Mouse (Mus musculus) left cerebral cortex, adult 2 months (tissue): ENCODE results near the gene Plcg2. TPM values are rescaled to one million over a fixed set of nuclear protein-coding genes. Genes with fewer than 3 reads are reported as not detected.

Experiments used
- DNase-seq, 2 experiments: peaks; one replicate each; pipeline ENCODE4 v3.0.0; 2021 to 2022; ENCODE audit warnings: low spot score in 2 of 2, mixed read lengths in 1 of 2; ENCODE audit errors: extremely low spot score in 1 of 2
- H3K27ac ChIP-seq: fragments of 200-600 bp; 2 replicates; pipeline ENCODE4 v1.8.1; 2022
- H3K4me3 ChIP-seq: fragments of 200-600 bp; 2 replicates; pipeline ENCODE4 v1.8.1; 2022
- CTCF ChIP-seq: fragments of 200-600 bp; IDR thresholded peaks from 2 replicates; pipeline ENCODE4 v1.8.1; 2022; ENCODE audit warnings: antibody characterized with exemption, mild to moderate bottlenecking, moderate library complexity
- intact Hi-C: fragments of 180-260 bp; cut with DNase I; formaldehyde crosslinking; loops from one replicate; pipeline ENCODE4 v1.15.1; 2025
- total RNA-seq, 2 experiments: library from RNA; stranded (reverse); gene quantifications; 2 replicates each; pipeline ENCODE4 v1.2.3; 2021

Gene Plcg2
- total RNA-seq, 2 experiments from 2014 or later, result 2.4 to 2.9 TPM

DNA sequence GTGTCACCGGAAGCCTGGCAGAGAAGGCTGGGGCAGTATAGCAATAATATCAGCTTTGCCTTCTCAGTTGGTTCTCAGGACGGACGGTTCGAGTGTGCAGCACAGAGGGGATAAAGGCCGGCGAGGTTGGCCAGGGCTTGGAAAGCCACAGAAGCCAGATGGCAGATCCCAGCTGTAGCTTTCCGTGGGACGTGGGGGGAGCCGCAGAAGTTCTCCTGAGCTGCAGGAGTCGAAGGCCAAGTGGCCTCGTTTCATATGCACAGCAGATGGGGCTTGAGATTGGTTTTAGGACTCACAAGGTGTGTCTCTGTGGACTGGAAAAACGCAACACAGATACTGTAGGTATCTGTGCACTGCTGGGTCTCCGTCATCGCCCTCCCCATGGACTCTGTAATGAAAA lies 106.6 kb downstream of the Plcg2 start:
- no peak for TF ChIP-seq CTCF
- Histone ChIP-seq H3K4me3 (no peak overlapping the region), H3K27ac (no peak overlapping the region)
- no peak for DNase-seq
- intact Hi-C loops, result no loop called here

DNA sequence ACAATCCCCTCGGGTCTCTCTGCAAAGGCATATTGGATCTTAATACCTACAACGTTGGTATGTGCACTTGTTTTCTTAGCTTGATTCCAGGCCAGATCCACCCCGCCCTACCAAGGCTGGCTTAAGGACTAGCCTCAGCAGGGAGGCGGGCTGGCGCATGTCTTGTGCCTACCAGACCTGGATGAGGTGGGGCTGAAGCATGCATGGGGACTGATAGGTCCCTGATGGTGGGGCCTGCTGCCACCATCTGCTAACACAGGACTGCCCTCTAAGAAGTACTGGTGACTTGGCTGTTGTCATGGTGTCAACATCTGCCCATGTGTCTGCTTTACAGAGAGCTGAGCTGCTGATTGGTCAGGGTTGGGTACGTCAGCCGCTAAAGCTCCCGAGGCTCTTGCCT lies 107.1 kb downstream of the Plcg2 start:
- no peak overlapping the region for H3K4me3 ChIP-seq
- no peak for DNase-seq
- H3K27ac ChIP-seq, result no peak overlapping the region
- intact Hi-C loops, result no loop called here
- TF ChIP-seq CTCF, result no peak

DNA sequence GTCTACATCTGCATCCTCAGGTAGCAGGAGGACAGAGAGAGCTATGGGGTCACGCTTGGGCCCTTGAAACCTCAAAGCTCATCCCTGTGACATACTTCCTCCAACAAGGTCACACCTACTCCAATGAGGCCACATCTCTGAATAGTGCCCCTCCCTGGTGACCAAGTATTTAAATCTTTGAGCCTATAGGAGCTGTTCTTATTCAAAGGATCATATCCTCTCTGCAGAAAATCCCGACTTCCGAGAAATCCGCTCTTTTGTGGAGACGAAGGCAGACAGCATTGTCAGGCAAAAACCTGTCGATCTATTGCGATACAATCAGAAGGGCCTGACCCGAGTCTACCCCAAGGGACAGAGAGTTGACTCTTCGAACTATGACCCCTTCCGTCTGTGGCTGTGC lies 112.4 kb downstream of the Plcg2 start:
- no peak for DNase-seq
- Histone ChIP-seq H3K27ac (no peak overlapping the region), H3K4me3 (no peak overlapping the region)
- no peak for TF ChIP-seq CTCF
- intact Hi-C loops, result no loop called here

DNA sequence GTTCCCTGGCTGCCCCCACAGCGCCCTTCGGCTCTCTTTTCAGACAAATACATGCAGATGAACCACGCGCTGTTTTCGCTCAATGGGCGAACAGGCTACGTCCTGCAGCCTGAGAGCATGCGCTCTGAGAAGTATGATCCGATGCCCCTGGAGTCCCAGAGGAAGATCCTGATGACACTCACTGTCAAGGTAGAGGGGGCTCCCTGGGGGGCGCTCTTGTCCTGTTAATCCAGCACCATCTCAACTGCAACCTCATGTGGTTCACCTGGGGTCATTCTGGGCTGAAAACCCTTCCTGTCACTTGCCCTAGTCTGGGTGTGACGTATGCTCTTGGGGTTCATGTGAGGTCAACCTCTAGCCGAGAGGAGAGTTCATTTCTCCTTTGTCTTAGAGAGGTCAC lies 114.8 kb downstream of the Plcg2 start:
- intact Hi-C loops, result no loop called here
- TF ChIP-seq CTCF, result no peak
- H3K27ac ChIP-seq, result no peak overlapping the region
- no peak overlapping the region for H3K4me3 ChIP-seq
- no peak for DNase-seq

DNA sequence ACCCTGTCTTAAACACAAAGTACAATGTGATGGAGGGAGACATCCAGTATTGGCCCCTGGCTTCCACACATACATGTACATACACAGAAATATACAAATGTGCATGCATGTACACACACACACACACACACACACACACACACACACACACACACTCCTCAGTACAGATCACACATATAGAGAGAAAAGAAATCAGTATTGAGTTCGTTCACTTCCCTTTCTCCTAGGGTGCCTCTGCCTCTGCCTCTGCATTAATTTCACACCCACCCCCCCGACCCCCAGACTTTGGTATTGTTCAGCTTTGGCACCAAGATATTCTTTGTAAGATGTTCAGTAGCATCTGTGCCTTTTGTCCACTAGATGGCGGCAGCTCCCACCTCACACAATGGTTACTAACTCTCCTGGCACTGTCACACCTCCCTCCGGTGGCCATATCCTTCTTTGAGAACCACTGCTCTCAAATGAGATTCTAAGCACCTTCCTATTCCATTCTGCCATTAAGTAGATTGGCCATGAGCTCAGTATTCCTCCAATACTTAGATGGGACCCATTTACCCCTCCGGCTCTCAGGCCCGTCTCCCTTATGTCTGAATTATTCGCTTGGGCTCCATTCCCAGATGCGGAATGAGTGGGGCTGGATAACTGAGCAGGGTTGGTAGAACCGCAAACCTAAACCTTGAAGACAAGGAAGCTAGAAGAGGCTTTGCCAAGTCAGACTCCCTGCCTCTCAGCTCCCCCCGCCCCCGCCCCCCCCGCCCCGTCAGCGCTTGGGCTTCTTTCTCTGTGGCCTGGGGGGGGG lies 128.1 kb downstream of the Plcg2 start:
- no peak overlapping the region for H3K27ac ChIP-seq
- DNase-seq, result peak; percentile 40 to 48

DNA sequence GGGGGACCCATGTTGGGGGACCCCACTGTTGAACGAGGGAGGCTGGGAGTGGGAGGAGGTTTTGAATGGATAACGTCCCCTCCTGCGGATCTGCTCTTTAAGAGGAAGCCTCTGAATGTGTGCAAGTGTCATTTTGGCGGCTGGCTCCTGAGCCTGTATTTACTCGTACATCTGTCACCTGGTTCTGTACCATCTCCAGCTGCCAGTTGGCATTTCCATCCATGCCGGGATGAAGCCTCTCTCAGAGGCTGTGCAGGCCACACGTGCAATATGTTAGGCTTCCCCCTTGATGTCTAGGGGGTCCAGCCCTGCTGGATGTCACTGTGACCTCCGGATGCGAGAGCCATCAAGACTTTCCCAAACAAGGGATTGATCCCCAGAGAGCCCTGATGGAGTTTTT lies 129.0 kb downstream of the Plcg2 start:
- Histone ChIP-seq H3K27ac (no peak overlapping the region), H3K4me3 (no peak overlapping the region)
- TF ChIP-seq CTCF, result no peak
- intact Hi-C loops, result loop anchor here (5.0 to 10.0 kb wide), 4 partner anchors 240 to 1755 kb away; partner anchors contain the start of gene Cdh13
- DNase-seq, result no peak

More for the DNA sequence above, 128.1 kb downstream of the Plcg2 start:
- peak; percentile 72 for TF ChIP-seq CTCF
- intact Hi-C loops, result loop anchor here (5.0 to 10.0 kb wide), 4 partner anchors 241 to 1756 kb away; partner anchors contain the start of gene Cdh13
- no peak overlapping the region for H3K4me3 ChIP-seq

DNA sequence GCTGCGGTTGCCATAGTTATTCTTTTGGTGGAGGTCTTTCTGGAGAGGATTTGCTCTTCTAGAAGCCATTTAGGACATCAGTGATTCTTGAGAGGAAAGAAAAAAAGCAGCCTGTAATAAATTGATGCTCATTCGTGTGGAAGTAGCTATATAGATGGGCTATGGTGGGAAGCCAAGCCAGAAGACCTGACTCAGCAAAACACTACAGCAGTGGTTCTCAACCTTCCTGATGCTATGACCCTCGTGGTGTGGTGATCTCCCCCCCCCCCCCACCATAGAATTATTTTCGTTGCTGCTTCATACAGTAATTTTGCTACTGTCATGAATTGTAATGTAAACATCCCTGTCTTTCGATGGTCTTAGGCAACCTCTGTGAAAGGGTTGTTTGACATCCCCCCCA lies 134.4 kb downstream of the Plcg2 start:
- Histone ChIP-seq H3K4me3 (no peak overlapping the region), H3K27ac (no peak overlapping the region)
- no peak for TF ChIP-seq CTCF
- intact Hi-C loops, result no loop called here
- DNase-seq, result no peak

DNA sequence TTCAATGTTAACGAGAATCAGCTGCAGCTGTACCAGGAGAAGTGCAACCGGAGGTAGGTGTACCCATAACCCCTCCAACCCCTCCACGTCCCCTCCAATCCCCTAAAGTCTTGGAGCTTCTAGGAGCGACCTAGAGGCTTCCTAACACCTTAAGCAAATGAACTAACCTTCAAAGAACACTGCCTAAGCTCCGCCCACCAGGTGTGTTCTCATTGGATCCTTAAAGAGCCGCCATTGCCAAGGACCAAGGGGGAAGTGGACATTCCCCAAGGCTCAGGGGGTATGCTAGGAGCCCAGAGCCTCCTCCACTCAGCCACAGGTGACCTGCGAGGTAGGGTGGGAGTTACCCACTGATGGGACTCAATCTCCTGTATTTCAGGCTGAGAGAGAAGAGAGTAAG lies 136.3 kb downstream of the Plcg2 start:
- no peak for TF ChIP-seq CTCF
- H3K4me3 ChIP-seq, result no peak overlapping the region
- DNase-seq, result no peak
- no peak overlapping the region for H3K27ac ChIP-seq
- intact Hi-C loops, result no loop called here

DNA sequence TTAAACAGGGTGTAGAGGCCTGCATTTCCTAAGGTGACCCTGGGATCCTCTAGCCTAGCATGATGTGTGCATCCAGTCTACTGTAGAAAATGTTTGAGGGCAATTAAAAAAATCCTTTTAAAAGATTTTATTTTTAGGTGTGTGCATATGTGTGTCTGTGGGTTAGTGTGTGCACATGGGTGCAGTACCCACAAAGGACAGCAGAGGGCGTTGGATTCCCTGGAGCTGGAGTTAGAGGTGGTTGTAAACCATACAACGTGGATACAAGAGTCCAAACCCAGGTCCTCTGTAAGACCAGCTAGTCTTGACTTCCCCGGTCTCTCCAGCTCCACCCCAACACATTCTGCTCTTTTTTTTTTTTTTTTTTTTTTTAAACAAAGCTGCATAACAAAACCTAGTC lies 139.4 kb downstream of the Plcg2 start:
- Histone ChIP-seq H3K4me3 (no peak overlapping the region), H3K27ac (no peak overlapping the region)
- DNase-seq, result no peak
- intact Hi-C loops, result no loop called here
- peak; percentile 14 for TF ChIP-seq CTCF

DNA sequence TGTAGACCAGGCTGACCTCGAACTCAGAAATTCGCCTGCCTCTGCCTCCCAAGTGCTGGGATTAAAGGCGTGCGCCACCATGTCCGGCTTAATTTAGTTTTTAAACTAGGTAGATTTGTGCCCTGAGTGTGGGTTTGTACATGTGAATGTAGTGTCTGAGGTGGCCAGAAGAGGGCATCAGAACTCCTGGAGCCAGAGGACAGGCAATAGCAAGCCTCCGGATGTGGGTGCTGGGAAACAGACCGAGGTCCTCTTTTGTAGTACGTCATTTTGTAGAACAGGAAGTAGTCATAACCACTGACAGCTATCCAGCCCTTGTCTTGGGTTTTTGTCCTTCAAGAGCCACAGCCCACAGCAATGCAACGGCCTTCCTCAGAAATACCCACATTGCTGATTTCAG lies 141.5 kb downstream of the Plcg2 start:
- Histone ChIP-seq H3K4me3 (no peak overlapping the region), H3K27ac (no peak overlapping the region)
- no peak for DNase-seq
- TF ChIP-seq CTCF, result no peak
- intact Hi-C loops, result no loop called here

DNA sequence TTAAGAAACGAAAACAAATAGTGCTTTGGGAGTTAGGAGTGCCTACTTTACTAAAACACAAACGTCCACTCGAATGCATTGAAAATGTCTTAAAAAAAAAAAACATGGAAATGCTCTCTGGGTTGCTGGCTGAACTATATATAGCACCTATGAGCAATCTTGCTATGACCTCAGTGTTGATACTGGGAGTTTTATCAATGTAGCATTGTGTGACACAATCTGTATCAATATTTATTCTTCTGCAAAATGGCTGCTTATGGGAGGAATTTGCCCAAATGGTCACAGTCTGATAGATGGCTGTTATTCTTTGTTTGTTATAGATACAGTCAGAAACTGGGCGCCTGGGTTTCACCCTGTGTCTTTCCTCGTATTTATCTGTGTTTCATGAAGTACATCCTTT lies 147.4 kb downstream of the Plcg2 start:
- Histone ChIP-seq H3K27ac (no peak overlapping the region), H3K4me3 (no peak overlapping the region)
- DNase-seq, result no peak
- no peak for TF ChIP-seq CTCF
- intact Hi-C loops, result loop anchor here (5.0 kb wide), 1 partner anchor 217 kb away; no protein-coding TSS in a partner anchor

DNA sequence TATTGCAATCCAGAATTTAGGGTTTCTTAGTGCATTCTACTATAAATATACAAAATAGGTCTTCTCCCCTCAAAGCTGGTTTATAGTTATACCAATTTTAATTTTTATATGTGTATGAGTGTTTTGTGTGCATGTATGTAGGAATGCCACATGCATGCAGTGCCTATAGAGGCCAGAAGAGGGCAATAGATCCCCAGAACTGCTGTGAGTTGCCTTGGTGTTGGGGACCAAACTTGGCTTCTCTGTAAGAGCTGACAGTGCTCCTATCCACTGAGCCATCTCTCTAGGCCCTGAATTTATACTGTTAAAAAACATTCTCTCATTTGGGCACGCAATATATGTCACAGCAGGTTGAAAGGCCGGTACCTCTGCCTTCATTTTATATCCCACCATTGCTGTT lies 147.9 kb downstream of the Plcg2 start:
- peak; percentile 42 to 60 for DNase-seq
- peak; percentile 86 for TF ChIP-seq CTCF
- intact Hi-C loops, result loop anchor here (5.0 kb wide), 1 partner anchor 216 kb away; no protein-coding TSS in a partner anchor
- no peak overlapping the region for H3K4me3 ChIP-seq
- H3K27ac ChIP-seq, result no peak overlapping the region

DNA sequence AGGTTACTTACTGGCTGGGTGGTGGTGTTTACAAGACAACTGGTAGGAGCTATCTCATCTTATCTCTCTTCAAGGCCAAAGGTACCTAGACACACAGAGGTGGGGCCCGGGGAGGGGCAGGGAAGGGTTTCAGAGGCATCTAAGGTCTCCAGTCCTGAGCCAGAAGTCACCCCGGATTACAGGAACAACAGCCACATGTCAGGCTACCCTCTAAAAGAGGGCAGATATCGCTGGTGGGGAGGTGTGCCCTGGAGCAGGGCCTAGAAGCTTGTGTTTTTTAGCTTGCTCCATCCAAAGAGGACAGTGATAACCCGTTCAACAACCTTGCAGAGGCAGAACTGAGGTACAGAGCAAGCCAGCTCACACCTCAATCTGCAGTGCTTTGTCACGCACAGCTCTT lies 148.3 kb downstream of the Plcg2 start:
- TF ChIP-seq CTCF, result no peak

More for the DNA sequence above, 148.3 kb downstream of the Plcg2 start:
- no peak overlapping the region for H3K4me3 ChIP-seq
- intact Hi-C loops, result loop anchor here (5.0 kb wide), 1 partner anchor 216 kb away; no protein-coding TSS in a partner anchor
- no peak overlapping the region for H3K27ac ChIP-seq
- DNase-seq, result no peak
